Mouse (Mus musculus): ENCODE measurements around the gene Lpp.

Lpp gene

DNA sequence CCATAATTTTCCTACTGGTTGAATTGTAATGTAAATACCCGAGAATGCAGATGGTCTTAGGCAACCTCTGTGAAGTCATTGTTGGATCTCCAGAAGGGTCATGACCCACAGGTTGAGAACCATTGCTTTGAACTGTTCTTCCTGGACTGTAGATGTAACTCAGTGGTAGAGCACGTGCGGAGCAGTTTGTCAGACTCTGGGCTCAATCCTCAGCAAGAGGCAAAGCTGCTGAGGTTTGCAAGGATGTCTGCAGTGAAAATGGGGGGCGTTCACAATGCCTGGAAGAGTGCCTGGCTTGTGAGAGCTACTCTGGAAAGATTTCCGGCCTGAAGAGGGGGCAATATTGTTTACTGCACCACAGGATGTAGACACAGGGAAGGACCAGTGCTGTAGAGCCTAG lies 6.2 kb downstream of the Lpp start:
- no peak for DNase-seq (ENCODE audit: low spot score)

- DNase-seq (ENCODE audit: low spot score), result no peak
Measured at GRCm38 (mm10) chr16:24400776-24401175, 7.5 kb downstream of the Lpp start.

- no peak for DNase-seq (ENCODE audit: low spot score)
Measured at GRCm38 (mm10) chr16:24402801-24403200, 9.5 kb downstream of the Lpp start.

DNA sequence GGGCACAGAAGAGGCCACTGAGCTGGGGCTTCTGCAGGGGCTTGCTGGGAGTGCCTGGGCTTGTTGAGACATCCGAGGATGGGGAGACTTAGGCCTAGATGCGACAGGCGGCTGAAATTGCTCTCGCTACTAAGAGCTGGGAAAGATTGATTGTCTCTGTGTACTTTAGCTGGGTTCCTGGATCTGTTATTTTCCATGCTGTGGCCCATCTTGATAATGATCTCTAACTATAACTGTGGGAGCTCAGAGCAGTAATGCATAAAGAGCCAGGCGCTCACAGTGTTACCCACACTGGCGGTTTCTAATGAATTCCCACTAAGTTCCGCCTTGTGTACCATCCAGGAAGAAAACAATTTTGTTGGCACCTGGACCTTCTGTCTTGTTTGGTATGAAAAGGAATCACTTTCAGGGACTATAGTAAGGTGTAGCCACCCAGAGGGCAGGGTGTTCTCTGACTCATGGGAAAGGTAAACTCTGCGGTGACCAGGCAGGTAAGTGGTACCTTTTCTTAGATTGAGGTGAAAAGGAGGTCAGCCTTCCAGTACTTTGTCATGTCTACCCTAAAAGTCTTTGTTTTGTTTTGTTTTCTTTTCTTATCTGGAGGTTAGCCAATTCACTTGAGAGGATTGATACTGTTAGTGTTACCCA lies 10.6 kb downstream of the Lpp start:
- no peak for DNase-seq (ENCODE audit: low spot score)

GRCm38 (mm10) chr16:24406521-24406920 lies 13.2 kb downstream of the Lpp start:
- DNase-seq (ENCODE audit: low spot score), result no peak

DNA sequence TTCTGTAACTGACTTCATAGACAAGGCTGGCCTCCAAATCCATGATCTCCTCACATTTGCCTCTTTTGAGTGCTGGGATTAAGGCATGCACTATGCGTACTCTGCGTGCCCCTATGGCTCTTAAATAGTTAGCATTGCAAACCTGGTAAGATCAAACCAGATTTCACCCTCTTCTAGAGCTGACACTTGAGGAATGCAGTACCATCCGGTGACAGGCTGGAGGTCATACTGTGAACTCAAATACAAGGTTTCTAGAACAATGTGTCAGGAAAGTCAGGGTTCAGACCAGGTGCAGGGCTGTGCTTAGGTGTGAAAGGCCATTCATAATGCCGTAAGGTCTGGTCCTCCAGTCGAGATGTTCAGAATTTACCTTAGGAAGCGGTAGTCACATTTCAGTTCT lies 18.0 kb downstream of the Lpp start:
- DNase-seq (ENCODE audit: low spot score), result no peak

DNA sequence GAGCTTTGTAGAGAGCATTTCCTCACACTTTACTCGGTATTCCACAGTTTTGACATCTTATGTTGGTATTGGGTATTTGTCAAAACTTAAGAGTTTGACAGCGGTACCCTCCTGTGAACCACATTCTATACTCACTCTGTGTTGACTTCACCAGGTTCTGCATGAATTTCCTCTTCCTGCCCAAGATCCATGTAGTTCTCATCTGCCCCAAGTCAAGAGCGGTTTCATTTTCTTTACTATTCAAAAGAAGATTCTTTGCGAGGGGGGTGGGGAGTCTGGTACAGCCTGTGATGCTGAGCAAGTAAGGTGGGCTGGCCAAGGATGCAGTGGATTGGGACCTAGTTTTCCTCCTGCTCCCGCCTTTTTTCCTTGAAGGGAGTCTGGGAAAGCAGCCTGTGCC lies 18.9 kb downstream of the Lpp start:
- no peak for DNase-seq (ENCODE audit: low spot score)

GRCm38 (mm10) chr16:24413059-24413458 lies 19.8 kb downstream of the Lpp start:
- no peak for DNase-seq (ENCODE audit: low spot score)

GRCm38 (mm10) chr16:24418022-24418421 lies 24.7 kb downstream of the Lpp start:
- no peak for DNase-seq (ENCODE audit: low spot score)

DNA sequence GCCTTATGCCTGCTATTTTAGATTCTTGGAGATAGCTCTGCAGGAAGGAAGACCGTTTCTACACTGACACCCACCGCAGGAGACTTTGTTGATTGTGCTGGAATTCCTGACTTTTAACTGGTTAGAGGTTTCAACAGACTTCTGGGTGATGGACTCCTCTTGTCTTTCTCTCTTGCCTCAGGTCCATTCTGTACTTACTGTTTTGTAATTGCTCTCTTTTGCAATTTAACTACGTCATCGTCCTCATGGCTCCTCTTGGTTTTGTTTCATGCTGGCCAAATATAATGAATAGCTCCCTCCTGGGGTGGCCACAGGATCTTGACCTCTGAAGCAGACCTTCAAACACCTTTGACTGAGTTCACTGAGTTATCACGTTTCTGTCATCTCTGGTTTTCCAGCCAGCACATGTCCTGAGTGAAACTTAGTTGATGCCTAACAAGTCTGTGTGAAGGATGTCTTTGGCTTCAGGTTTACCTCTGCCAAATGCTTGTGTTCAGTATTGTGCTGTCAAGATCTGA lies 27.4 kb downstream of the Lpp start:
- no peak for DNase-seq (ENCODE audit: low spot score)

- no peak for DNase-seq (ENCODE audit: low spot score)
Measured at GRCm38 (mm10) chr16:24421687-24422418, 28.5 kb downstream of the Lpp start.

DNA sequence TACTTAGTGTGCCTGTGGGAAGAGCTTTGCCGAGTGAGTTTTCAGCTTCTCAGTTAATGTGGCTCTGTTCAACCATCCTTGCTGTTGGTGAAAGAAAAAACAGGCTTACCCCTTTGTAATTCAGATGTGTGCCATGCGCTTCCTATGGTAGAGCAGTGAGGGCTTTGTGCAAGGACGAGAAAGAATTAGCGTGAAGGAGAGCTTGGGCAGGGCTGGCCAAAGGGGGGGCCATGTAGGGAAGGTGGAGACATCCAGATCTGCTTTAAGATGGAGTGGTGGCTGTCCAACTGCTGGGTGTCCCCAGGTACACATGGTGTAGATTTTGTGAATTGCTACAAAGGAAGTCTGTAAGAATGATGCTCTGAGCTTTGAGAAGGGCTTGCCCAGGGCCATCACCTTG lies 29.9 kb downstream of the Lpp start:
- DNase-seq (ENCODE audit: low spot score), result no peak

GRCm38 (mm10) chr16:24423751-24424150 lies 30.4 kb downstream of the Lpp start:
- DNase-seq (ENCODE audit: low spot score), result no peak

DNA sequence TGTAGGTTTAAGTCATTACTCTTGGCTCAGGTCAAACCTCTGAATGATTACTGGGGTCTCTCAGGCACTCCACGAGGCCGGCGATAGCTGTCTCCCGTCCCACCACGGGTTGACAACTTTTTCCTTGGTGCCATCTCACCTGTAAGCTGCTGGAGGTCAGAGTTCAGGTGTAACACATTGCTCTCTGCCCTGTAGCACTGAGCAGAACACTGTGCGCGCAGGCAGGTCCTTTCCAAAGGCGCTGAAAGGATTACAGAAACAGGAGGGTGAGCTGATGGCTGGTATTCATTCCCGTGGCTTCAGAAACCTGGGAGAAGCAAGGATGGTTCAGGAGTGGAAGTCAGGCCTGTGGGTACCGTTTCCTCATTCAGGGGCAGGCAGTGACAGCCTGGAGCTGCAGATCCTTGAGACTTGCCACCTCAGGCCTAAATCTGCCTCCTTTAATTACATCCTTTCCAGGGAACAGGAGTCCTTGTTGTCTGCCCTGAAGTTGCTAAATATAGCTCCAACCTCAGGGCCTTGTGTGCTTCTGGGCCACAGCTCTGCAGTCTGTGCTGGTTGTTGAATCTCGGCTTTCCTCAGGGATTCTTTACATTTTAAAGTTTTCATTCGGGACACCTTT lies 31.2 kb downstream of the Lpp start:
- DNase-seq (ENCODE audit: low spot score), result no peak

DNA sequence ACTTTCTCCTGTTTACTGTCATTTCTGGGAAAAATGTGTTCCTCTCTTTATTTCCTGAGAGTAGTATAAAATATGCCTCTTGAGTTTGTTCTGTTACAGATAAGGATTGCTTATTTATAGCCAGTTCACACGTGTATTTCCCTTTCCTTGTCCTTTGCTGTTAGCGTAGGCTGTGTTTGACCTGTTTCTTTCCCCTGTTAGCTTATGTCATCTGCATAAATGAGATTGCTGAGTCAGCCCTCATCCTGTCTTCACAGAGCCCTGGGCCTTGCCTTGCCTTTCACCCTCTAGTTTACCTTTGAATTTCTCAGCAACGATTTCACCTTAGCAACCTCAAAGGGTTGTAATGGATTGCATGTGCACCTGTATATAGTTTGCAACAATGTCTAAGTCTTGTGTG lies 32.5 kb downstream of the Lpp start:
- no peak for DNase-seq (ENCODE audit: low spot score)

- no peak for DNase-seq (ENCODE audit: low spot score)
Measured at GRCm38 (mm10) chr16:24427606-24428005, 34.3 kb downstream of the Lpp start.

- DNase-seq (ENCODE audit: low spot score), result no peak
Measured at GRCm38 (mm10) chr16:24428055-24428454, 34.7 kb downstream of the Lpp start.

- no peak for DNase-seq (ENCODE audit: low spot score)
Measured at GRCm38 (mm10) chr16:24428742-24429141, 35.4 kb downstream of the Lpp start.

DNA sequence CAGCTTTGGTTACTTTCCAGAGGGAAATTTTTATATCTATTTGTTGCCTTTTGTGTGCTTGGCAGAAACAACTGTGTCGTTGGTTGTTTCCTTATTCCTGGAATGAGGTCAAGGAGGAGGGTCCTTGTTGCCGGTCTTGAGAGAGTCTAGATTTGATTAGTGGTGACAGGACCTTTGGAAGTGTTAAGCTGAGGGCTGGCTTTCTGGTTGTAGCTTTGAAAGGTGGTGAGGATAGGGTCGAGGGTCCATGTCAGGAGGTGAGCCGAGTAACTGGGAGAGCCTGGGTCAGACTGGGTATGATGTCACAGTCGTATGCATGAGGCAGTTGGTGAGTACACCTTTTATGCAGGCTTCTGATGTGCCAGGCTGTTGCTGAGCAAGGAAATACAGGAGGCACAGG lies 36.4 kb downstream of the Lpp start:
- DNase-seq (ENCODE audit: low spot score), result no peak

GRCm38 (mm10) chr16:24431808-24432207 lies 38.5 kb downstream of the Lpp start:
- no peak for DNase-seq (ENCODE audit: low spot score)

DNA sequence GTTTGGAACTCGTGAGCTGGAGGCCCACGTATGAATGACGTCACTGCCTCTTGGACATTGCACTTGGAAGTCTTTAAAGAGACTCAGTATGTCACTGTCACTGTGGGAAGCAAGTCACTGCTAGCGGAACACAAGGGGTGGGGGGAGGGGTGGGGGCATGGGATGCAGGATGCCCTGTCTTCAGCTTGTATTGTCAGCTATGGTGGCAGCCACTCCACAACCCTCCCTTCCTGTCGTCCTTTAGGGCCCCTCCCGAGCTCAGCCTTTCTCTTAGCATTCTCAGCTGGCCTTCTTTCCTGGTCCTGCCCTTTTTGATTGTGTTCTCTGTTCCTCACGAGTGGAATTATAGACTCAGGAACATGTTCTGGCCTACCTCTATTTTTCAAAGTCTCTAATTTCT lies 40.3 kb downstream of the Lpp start:
- DNase-seq (ENCODE audit: low spot score), result no peak

DNA sequence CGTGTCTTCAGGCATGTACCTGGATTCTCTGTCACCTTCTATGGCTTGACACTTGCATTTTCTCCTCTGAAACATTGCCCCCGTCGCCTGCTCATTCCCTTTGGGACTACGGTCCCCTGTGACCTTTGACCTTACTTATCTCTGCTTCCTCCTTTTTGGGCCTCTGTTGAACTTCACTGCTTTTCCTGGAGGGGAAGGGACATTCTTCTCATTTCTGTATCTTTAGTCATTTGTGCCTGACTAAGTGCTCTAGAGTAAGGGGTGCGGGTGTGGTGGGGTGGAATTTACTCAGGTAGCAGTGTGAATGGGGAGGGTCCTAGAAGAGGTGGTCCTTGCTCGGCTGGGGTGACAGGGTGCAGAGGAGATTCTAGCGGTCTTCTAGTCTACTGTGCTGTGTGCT lies 40.7 kb downstream of the Lpp start:
- no peak for DNase-seq (ENCODE audit: low spot score)

DNA sequence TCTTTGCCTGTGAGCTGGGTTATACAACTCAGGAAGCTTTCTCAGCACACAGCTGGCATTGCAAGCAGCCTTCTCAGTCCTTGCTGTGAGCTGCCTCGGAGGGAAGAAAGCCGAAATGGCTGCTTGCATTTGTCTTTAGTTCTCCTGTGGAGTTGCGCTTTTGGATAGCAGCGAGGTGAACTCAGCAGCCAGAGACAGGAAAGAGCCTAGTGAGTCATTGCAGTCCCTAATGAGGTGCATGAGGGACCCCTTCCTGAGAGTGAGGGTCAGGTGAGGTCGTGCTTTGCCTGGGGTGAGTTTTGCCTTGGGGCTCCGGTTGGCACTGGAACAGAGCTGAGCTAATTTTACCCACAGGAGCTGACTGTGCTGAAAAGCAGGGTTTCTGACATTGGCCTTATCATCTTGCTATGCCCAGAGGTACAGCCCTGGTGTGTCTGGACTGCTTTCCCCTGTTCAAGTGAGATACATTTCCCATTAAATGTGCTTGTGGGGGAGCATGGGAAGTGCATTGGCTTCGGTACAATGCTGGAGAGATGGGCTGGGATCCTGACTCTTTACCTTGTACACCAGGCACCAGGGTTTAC lies 41.3 kb downstream of the Lpp start:
- DNase-seq (ENCODE audit: low spot score), result no peak

Measured in ovary, postnatal 14 days (tissue).